Mouse (Mus musculus) forebrain, postnatal 0 days (tissue): ENCODE results near the gene Ufd1. TPM values are rescaled to one million over a fixed set of nuclear protein-coding genes. Genes with fewer than 3 reads are reported as not detected.
"Not testable (repeated sequence)": the region's sequence is repeated elsewhere in the genome, so short reads cannot be mapped to it uniquely, and the experiment has no call there.

ENCODE experiments used
- ATAC-seq: fragments of 200-750 bp; cut with Nextera tagmentation; 2 replicates; pipeline ENCODE4 v1.8.0; 2017; ENCODE audit warnings: mild to moderate bottlenecking, moderate library complexity
- DNase-seq: peaks from one replicate; pipeline ENCODE4 v3.0.0-alpha.2; 2015
- H3K27ac ChIP-seq: fragments of 300-500 bp; sonication (generic); 2 replicates; pipeline ENCODE4 v1.5.1; 2014; ENCODE audit warnings: low read depth, mild to moderate bottlenecking, antibody characterized with exemption, low read length, moderate library complexity, mixed read lengths
- H3K27me3 ChIP-seq: fragments of 300-500 bp; sonication (generic); 2 replicates; pipeline ENCODE4 v1.6.1; 2014; ENCODE audit warnings: mild to moderate bottlenecking, low read length, mixed read lengths; ENCODE audit not compliant: insufficient read depth
- H3K36me3 ChIP-seq: fragments of 300-500 bp; sonication (generic); 2 replicates; pipeline ENCODE4 v1.6.1; 2014; ENCODE audit warnings: mild to moderate bottlenecking, moderate library complexity; ENCODE audit not compliant: insufficient read depth
- H3K4me1 ChIP-seq: fragments of 300-500 bp; sonication (generic); 2 replicates; pipeline ENCODE4 v1.6.1; 2014; ENCODE audit warnings: antibody characterized with exemption; ENCODE audit not compliant: insufficient read depth
- H3K4me2 ChIP-seq: fragments of 300-500 bp; sonication (generic); 2 replicates; pipeline ENCODE4 v1.6.1; 2014; ENCODE audit warnings: low read depth, mild to moderate bottlenecking, moderate library complexity
- H3K4me3 ChIP-seq: fragments of 300-500 bp; sonication (generic); 2 replicates; pipeline ENCODE4 v1.5.1; 2014; ENCODE audit warnings: low read depth, low read length, mixed read lengths
- H3K9ac ChIP-seq: fragments of 300-500 bp; sonication (generic); 2 replicates; pipeline ENCODE4 v1.6.1; 2014; ENCODE audit warnings: mild to moderate bottlenecking
- H3K9me3 ChIP-seq: fragments of 300-500 bp; sonication (generic); 2 replicates; pipeline ENCODE4 v1.6.1; 2016; ENCODE audit warnings: low read length
- CTCF ChIP-seq: sonication (generic); IDR thresholded peaks from 2 replicates; pipeline ENCODE4 v1.5.1; 2016; ENCODE audit warnings: antibody characterized with exemption, control low read depth, low read depth
- WGBS: fragments of 180-500 bp; shearing (Covaris S2); extraction: QIAGEN DNeasy Blood & Tissue Kit; methylation state at CpG from one replicate; pipeline ENCODE4 v1.1.7; 2014; 5-methylcytosine and 5-hydroxymethylcytosine counted together
- polyA plus RNA-seq: library from polyadenylated mRNA; unstranded; fragments of >200 nt; fragmentation: Nextera tagmentation; extraction: Ambion mirVana; gene quantifications from 2 replicates; pipeline ENCODE4 v1.2.1, GENCODE M21; 2015
- total RNA-seq: library from RNA; depleted of rRNA; stranded (reverse); fragments of >200 nt; gene quantifications from 2 replicates; pipeline ENCODE4 v1.2.3, GENCODE M21; 2014

Ufd1 gene
- total and polyA plus RNA-seq, 2 experiments from 2014 or later: 73.9 to 134 TPM

DNA sequence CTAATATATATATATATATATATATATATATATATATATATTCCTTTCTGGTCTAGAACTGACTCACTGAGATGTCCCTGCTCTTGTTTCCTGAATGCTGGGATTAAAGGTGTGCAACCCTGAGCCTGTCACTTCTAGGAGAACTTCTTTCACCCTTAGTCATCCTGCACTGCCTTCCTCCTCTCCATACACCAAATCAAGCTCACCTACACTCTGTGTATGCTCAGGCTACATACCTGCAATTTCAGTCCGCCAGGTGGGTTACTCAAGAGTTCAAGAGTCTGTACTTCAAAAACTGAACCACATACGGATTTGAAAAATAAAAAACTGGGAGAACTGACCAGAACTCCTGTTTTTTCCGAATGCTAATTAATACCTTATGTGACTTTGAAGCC lies 24.5 kb downstream of the Ufd1 start:
- no peaks in the 10 kb centered on the region for H3K4me1 ChIP-seq
- DNase-seq: no peak
- H3K4me3 ChIP-seq: peak overlapping the region; percentile 68
- H3K36me3 ChIP-seq: peaks cover 26% of the 10 kb centered on the region
- WGBS: 29% methylated on average over 3 of the region's 3 CpGs
- H3K27ac ChIP-seq: no peak overlapping the region
- H3K4me2 ChIP-seq: peak overlapping the region; percentile 59
- no peak for TF ChIP-seq CTCF
- ATAC-seq: peak; percentile 23; the same call in 1 of the 2 replicates
- peak overlapping the region; percentile 78; the same call in 1 of the 2 replicates for H3K9ac ChIP-seq
- no peaks in the 10 kb centered on the region for H3K27me3 ChIP-seq
- H3K9me3 ChIP-seq: no peaks in the 10 kb centered on the region

DNA sequence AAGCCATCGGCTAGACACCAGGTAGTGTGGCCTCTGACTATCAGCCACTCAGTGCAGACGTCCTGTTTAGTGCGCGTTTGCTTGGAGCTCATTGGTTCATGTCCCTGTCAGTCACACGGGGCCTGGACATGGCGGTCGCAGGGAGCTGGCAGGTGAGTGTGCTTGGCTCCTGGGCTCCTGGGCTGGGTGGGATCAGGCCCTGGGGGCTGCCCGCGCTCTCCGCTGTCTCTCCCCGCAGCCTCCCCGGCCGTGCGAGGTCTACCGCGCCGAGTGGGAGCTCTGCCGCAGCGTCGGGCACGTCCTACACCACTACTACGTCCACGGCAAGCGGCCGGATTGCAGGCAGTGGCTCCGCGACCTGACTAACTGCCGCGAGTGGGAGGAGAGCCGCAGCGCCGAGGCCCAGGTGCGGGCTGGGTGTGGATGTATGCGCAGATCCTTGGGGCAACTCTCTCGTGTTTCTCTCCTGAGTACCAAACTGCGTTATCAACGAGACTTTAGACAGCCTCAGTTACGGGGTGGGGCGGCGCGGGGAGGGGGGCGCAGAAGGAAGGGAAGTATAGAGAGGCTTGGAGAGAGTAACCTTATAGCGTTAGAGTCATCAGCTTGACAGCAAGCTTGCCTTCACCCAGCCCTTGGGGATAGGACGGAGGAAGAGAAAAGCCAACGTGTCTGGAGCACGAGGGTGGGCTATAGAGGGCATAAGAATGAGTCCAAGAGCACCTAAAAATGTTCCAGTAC lies 25.1 kb downstream of the Ufd1 start, which contains the start of the genes 2510002D24Rik and Gm28539:
TSS of gene 2510002D24Rik (plus strand) at position 111 of the 741 bp plus-strand sequence.
TSS of gene Gm28539 (plus strand) at position 117 of the 741 bp plus-strand sequence.
- peak within 1 kb of the TSS; percentile 78 for H3K9ac ChIP-seq
- peak within 1 kb of the TSS; percentile 68 for H3K4me3 ChIP-seq
- no peaks in the 10 kb centered on the region for H3K4me1 ChIP-seq
- TF ChIP-seq CTCF: no peak
- H3K9me3 ChIP-seq: no peaks in the 10 kb centered on the region
- H3K27me3 ChIP-seq: no peaks in the 10 kb centered on the region
- H3K4me2 ChIP-seq: peak within 1 kb of the TSS; percentile 59
- peak; percentile 97 for ATAC-seq
- H3K36me3 ChIP-seq: peaks cover 21% of the 10 kb centered on the region
- H3K27ac ChIP-seq: peak within 1 kb of the TSS; percentile 46; the same call in 1 of the 2 replicates
- DNase-seq: peak; percentile 91
- WGBS: under 1% methylated on average over 46 of the region's 46 CpGs

GRCm38 (mm10) chr16:18838346-18838745 lies 26.8 kb downstream of the Ufd1 start:
- H3K4me2 ChIP-seq: no peak overlapping the region
- no peaks in the 10 kb centered on the region for H3K4me1 ChIP-seq
- H3K4me3 ChIP-seq: no peak overlapping the region
- ATAC-seq (no peak), DNase-seq (no peak)
- H3K9ac ChIP-seq: no peak overlapping the region
- H3K9me3 ChIP-seq: no peaks in the 10 kb centered on the region
- no peaks in the 10 kb centered on the region for H3K27me3 ChIP-seq
- 79% methylated on average over 4 of the region's 4 CpGs for WGBS
- H3K27ac ChIP-seq: no peak overlapping the region
- no peak for TF ChIP-seq CTCF
- H3K36me3 ChIP-seq: peaks cover 16% of the 10 kb centered on the region

- DNase-seq: no peak
- 90% methylated on average over 15 of the region's 15 CpGs for WGBS
- H3K4me2 ChIP-seq: no peak overlapping the region
- no peaks in the 10 kb centered on the region for H3K36me3 ChIP-seq
- H3K27me3 ChIP-seq: no peaks in the 10 kb centered on the region
- no peak for ATAC-seq
- no peak overlapping the region for H3K4me3 ChIP-seq
- H3K4me1 ChIP-seq: no peaks in the 10 kb centered on the region
- H3K27ac ChIP-seq: no peak overlapping the region
- H3K9ac ChIP-seq: no peak overlapping the region
- TF ChIP-seq CTCF: no peak
- no peaks in the 10 kb centered on the region for H3K9me3 ChIP-seq
Measured at GRCm38 (mm10) chr16:18846301-18846820, 34.8 kb downstream of the Ufd1 start.

DNA sequence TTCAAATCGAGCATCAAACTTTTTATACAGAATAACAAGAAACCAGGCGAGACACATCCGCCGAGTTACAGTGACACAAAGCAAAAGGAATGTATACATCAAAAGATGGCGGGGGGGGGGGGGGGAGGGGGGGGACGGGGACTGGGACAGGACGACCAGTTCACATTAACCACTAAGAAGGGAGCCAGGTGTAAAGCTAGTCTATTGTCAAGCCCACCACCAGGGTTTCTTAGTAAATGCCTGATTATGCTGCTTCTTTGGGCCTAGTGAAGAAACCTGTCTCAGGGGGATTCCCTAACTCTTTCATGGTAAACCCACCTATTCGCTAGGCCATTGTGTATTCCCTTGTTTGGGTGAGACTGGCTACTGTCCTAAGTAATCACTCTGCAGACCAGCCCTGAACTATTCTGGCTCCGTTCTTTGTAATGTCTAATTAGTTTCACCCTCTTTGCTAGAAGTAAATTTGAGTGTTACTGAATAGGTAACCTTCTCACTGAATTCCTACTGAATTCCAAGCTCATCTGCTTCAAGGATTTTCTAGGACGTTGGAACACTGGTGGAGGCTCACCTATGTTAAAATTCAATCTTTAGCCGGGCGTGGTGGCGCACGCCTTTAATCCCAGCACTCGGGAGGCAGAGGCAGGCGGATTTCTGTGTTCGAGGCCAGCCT lies 38.1 kb downstream of the Ufd1 start:
- not testable (repeated sequence) for H3K4me2 ChIP-seq, ATAC-seq, H3K27me3 ChIP-seq, H3K27ac ChIP-seq, DNase-seq, H3K4me1 ChIP-seq, H3K9ac ChIP-seq, H3K36me3 ChIP-seq, H3K4me3 ChIP-seq, H3K9me3 ChIP-seq
- 88% methylated on average over 16 of the region's 17 CpGs for WGBS

DNA sequence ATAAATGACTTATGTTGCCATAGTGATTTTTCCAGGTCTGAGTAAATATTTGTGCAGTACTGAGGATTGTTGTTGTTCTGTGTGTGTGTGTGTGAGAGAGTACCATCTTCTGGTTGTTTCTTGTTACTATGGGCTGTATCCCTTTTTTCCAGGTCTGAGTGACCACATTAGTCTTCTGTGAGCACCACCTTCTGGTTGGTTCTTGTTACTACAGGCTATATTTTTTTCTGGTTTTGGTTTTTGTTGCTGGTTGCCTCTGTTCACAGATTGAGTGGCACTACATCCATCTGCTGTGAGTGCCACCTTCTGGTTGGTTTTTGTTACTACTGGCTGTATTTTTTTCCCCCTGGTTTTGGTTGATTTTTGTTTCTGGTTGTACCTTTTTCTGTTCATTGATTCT lies 47.0 kb downstream of the Ufd1 start:
- Histone ChIP-seq H3K4me2 (no peak overlapping the region), H3K4me3 (no peak overlapping the region), H3K27ac (no peak overlapping the region), H3K36me3 (no peaks in the 10 kb centered on the region), H3K4me1 (no peaks in the 10 kb centered on the region), H3K27me3 (no peaks in the 10 kb centered on the region), H3K9me3 (no peaks in the 10 kb centered on the region), H3K9ac (no peak overlapping the region)
- peak; percentile 83 for ATAC-seq
- TF ChIP-seq CTCF: peak; percentile 65
- peak; percentile 73 for DNase-seq

GRCm38 (mm10) chr16:18860186-18860585 lies 48.6 kb downstream of the Ufd1 start:
- no peaks in the 10 kb centered on the region for H3K4me1 ChIP-seq
- 59% methylated on average over 1 of the region's 1 CpGs for WGBS

DNA sequence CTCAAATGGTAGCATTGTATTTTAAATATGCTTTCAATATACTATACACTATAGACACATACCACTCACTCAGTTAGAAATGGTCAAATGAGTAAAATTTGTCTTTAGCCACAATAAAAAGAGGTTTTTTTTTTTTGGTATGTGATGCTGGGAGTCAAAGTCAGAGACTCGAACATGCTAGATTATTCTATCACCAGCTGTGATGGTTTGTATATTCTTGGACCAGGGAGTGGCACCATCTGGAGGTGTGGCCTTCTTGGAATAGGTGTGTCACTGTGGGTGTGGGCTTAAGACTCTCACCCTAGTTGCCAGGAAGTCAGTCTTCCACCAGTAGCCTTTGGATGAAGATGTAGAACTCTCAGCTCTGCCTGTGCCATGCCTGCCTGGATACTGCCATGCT lies 58.9 kb downstream of the Ufd1 start:
- not testable (repeated sequence) for H3K27ac ChIP-seq, H3K9ac ChIP-seq, H3K9me3 ChIP-seq, DNase-seq, H3K4me2 ChIP-seq, H3K27me3 ChIP-seq, H3K4me3 ChIP-seq, H3K4me1 ChIP-seq, ATAC-seq
- peaks cover 29% of the 10 kb centered on the region for H3K36me3 ChIP-seq
- 97% methylated on average over 1 of the region's 1 CpGs for WGBS

More at GRCm38 (mm10) chr16:18860186-18860585, 48.6 kb downstream of the Ufd1 start:
- Histone ChIP-seq H3K27ac (no peak overlapping the region), H3K27me3 (no peaks in the 10 kb centered on the region), H3K4me2 (no peak overlapping the region), H3K4me3 (no peak overlapping the region), H3K36me3 (no peaks in the 10 kb centered on the region), H3K9ac (no peak overlapping the region), H3K9me3 (no peaks in the 10 kb centered on the region)
- no peak for TF ChIP-seq CTCF
- ATAC-seq (0 out of 2 replicates have a peak, but pooled peaks have one; percentile 12), DNase-seq (no peak)
